Mouse (Mus musculus): ENCODE results near the gene Samd4.
A peak's percentile ranks its signal among the peaks of the same experiment; 100 is the strongest.

Gene Samd4

GRCm38 (mm10) chr14:47066901-47067300, 184.2 kb downstream of the Samd4 start:
- DNase-seq (ENCODE audit: low spot score in 2 of 2), result no peak

DNA sequence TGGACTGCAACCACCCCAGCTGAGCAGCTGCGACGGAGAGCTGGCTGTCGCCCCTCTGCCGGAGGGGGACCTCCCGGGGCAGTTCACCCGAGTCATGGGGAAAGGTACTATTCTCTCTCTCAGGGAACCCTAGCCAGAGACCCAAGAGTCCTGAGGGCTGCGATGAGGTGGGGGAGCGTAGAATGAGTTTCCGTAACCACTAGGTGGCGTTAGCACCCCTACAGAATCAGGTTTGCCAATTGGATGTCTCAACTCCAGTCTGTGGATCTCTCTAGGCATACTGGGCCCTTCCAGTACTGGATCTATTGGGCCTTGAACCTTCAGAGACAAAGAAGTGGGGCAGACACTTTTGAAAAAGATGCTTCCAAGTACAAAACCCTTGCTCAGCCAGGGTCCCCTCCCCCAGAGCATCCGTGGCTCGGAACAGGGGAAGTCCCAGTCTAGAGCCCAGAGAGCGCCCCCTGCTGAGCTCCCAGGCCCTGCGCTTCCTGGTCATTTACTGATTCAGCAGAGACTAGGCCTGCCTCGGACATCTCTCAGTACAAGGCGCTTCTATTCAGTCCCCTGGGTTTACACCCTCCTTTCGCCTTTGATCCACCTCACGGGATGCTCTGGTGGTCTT, 191.5 kb downstream of the Samd4 start:
- peak in 1 of 2 experiments; percentile 32 for DNase-seq (ENCODE audit: low spot score in 2 of 2)

- DNase-seq (ENCODE audit: low spot score in 2 of 2), result peak in 1 of 2 experiments; percentile 53
These were observed 192.5 kb downstream of the Samd4 start for GRCm38 (mm10) chr14:47075010-47075677.

GRCm38 (mm10) chr14:47075856-47076255, 193.2 kb downstream of the Samd4 start:
- no peak for DNase-seq (ENCODE audit: low spot score in 2 of 2)

DNA sequence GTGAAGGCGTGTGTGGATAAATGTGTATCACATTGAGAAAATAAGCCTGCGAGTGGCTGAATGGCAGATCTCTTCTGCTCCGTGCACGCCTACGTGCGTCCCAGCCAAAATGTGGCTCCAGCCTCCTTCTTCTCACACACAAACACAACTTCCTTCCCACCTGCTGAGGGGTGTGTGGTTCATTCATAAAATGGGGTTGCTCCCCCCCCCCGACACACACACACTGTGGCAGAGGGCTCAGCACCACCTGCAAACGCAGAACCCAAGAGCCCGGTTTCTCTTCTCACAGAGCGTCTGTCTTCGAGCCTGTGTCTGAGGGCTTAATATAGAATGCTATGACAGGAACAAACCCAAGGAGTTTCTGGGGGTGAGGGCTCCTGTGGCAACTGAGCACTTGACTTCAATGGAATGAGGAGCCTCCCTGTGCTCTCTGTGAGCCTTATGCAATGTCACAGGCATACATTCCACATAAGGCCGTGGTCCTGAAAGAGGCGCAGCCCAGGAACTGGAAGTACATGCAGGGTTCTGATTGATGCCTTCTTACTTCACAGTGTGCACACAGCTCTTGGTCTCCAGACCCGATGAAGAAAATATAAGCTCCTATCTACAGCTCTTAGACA, 194.4 kb downstream of the Samd4 start:
- DNase-seq (ENCODE audit: low spot score in 2 of 2), result peak in 1 of 2 experiments; percentile 26

DNA sequence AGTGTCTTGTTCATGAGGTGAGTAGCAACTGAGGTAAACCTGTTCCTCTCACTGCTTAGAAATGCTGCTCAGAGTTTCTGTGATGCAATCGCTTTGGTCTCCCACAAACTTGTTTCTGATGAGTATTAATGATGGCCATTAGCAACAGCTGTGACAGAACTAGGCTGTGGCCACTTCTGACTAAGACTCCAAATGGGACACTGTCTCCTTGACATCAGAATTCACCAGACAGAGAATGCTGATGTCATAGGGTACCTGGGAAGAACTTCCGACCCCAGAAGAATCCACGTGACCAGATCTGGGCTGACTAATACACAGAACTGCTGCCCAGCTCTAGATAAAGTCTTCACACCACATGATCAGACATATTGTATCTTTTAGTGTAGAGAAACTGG, 194.9 kb downstream of the Samd4 start:
- DNase-seq (ENCODE audit: low spot score in 2 of 2), result no peak

- DNase-seq (ENCODE audit: low spot score in 2 of 2), result no peak
These were observed 197.3 kb downstream of the Samd4 start for GRCm38 (mm10) chr14:47079911-47080310.

DNA sequence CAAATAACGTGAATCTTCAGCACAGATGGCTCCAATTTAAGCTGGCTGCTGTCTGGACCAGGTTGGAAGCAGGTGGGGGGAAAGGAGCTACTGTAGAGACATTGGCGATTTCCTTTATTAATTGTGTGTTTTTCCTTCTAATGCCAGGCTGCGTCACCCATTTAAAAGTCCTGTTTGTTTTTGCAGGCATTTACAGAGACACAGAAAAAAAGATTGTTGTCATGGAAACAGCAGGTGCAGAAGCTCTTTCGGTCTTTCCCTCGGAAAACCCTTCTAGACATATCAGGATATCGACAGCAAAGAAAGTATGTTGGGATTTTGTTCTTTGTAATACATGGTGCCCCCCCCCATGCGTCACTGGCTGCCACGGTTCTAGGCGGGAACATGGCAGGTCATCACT, 200.7 kb downstream of the Samd4 start:
- DNase-seq (ENCODE audit: low spot score in 2 of 2), result no peak

GRCm38 (mm10) chr14:47083838-47084237, 201.2 kb downstream of the Samd4 start:
- peak; percentile 54 to 56 for DNase-seq (ENCODE audit: low spot score in 2 of 2)

- DNase-seq (ENCODE audit: low spot score in 2 of 2), result no peak
These were observed 202.0 kb downstream of the Samd4 start for GRCm38 (mm10) chr14:47084686-47085085.

DNA sequence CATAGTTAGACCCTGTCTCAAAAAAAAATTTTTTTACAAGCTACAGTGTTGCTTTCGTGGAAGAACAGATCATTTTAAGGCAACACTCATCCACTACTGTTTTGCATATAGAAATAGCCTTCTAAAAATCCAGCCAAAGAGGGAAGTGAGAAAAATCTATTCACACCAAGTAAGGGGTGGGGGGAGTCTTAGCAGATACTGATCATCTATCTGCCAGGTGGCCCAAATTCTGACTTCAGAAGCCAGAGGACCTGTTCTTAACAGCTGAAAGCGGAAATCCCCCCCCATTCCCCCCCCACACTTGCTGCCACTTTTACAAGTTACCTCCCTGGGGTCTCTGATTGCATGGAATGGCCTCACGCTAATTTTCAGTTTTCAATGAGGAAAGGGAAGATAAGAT, 203.5 kb downstream of the Samd4 start:
- DNase-seq (ENCODE audit: low spot score in 2 of 2), result no peak

DNA sequence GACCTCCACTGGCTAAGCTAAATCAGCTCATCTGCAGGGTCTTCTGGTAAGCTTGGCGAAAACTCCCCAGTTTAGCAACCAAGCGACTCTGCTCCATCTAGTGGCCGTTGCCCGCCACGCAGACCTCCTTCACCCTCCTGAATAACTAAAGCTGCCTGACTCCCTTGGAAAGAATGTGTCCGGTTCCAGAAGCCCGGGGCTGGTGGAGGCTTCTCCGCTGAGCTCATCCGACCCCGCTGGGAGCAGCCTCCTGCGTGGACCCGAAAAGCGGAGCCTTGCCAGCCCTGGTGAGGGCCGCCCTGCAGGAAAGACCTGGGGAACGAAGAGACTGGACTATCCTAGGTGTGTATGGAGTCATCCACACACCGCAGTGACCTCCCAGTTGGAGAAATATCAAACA, 204.1 kb downstream of the Samd4 start:
- peak; percentile 56 to 74 for DNase-seq (ENCODE audit: low spot score in 2 of 2)

DNA sequence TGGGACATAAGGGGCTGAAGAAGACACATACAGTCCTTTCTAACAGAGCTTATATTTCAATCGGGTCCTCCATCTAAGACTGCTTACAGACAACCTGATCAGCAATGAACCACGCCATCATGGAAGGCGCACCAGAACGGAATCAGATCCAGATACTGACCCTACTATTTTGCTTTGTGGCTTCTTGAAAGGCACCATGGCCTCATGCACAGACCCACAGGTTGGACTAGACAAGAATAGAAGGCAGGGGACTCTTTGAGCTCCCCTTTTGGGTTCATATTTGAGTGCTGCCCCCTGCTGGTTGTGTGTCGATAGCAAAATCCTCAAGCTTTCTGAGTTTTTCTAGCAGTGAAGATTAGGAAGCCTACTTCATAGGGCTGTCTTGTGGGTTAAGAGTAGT, 204.5 kb downstream of the Samd4 start:
- peak; percentile 56 to 77 for DNase-seq (ENCODE audit: low spot score in 2 of 2)

- DNase-seq (ENCODE audit: low spot score in 2 of 2), result no peak
These were observed 205.1 kb downstream of the Samd4 start for GRCm38 (mm10) chr14:47087669-47088250.

GRCm38 (mm10) chr14:47088339-47088738, 205.7 kb downstream of the Samd4 start:
- DNase-seq (ENCODE audit: low spot score in 2 of 2), result peak in 1 of 2 experiments; percentile 26

GRCm38 (mm10) chr14:47089153-47089552, 206.5 kb downstream of the Samd4 start:
- DNase-seq (ENCODE audit: low spot score in 2 of 2), result peak; percentile 26 to 55

GRCm38 (mm10) chr14:47091908-47092307, 209.3 kb downstream of the Samd4 start:
- DNase-seq (ENCODE audit: low spot score in 2 of 2), result no peak

- DNase-seq (ENCODE audit: low spot score in 2 of 2), result no peak
These were observed 210.7 kb downstream of the Samd4 start for GRCm38 (mm10) chr14:47093355-47093792.

DNA sequence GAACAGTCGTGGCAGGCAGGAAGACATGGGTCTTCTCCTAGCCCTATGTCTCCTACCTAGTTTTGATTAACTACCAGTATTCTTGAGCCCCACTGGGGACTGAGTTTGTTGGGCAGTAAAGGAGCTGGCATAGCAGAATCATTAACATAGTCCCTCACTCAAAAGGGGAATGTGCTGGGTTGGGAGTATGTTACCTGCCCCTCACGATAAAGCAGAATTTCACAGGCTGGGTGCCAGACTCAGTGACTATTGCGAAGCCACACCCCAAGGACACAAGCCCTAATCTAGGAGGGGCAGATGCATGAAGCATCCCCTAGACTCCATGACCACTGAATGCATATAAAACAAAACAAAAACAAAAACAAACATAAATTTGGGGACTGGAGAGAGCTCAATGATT, 212.4 kb downstream of the Samd4 start:
- no peak for DNase-seq (ENCODE audit: low spot score in 2 of 2)

GRCm38 (mm10) chr14:47096357-47096756, 213.7 kb downstream of the Samd4 start:
- peak; percentile 66 to 75 for DNase-seq (ENCODE audit: low spot score in 2 of 2)

DNA sequence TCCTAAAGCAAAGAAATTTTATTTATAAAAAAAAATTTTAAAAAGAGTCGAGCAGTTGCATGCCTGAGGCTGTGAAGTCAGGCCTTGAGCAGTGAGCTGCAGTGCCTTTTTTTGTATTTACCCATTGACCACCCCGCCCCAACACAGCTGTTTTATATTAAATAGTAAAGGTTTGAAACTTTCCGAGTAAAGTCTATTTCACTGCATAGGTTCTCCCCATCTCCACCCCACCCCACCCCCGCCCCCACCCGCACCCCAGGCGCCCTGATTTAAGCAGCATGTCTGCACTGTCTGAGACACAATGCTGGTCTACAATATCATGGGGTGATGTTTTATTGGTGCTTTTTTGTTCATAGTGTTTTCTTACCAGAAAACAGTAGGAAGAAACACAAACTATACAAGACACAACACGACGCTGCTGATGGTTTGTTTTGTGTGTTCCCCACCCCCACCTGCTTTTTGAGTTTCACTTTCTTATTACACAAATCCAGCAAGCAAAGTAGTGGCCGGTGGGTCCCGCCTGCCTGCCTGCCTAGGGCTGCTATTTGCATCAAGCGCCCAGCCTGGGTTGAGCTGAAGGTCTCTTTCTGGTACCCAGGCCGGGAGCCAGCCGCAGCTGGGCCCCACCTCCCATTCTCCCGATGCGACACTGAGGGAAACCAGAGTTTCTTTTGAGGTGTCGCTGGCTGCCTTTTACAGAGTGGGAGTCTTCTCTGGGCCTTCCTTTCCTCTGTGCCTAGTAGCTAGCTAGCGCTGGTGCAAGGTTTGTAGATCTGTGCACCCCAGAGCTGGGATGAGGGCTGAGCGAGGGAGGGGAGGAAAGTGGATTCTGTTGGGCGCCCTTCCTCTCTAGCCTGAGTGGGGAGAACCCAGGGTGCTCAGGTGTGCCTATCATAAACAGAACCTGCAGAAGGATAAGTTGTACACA, 221.9 kb downstream of the Samd4 start:
- no peak for DNase-seq (ENCODE audit: low spot score in 2 of 2)

DNA sequence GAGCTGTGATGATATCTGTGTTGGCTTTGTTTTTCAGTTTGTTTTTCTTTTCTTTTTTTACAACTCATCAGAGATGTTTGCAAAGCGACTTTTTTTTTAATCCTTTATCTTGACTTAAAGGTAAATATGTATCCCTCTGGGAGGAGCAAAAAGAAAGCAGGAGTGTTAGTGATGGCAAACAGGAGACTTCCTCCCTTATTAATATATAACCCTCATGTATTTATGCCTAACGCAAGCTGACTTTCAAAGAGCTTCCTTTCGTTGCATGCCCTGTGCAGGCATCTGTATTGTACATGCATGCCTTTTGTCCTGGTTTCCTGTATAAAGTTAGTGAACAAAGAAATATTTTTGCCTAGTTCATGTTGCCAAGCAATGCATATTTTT, 222.5 kb downstream of the Samd4 start:
- DNase-seq (ENCODE audit: low spot score in 2 of 2), result no peak

Measured in heart, adult 9 months (tissue).